In genomic region chr15:22716376-22716775, GRCm38 (mm10) we compare ENCODE assay signal across 17 mouse cellular contexts.
"Had no signal": no experiment of that assay in that cellular context is flagged by ENCODE, and none has a peak within 500 bp of the region (broad histone marks: within the 10 kb centered on the region; RNA-seq: fewer than 3 reads in every experiment).

No protein-coding gene starts in this region.

- H3K4me1 ChIP-seq: lung, embryonic 15.5 days; megakaryocyte, embryonic 14.5 days; midbrain, embryonic 15.5 days; neural tube, embryonic 12.5 days; stomach, embryonic 15.5 days had no signal

- H3K9me3 ChIP-seq: lung, embryonic 15.5 days; midbrain, embryonic 13.5 days; midbrain, embryonic 15.5 days; neural tube, embryonic 12.5 days; stomach, embryonic 15.5 days had no signal

- H3K9ac ChIP-seq: lung, embryonic 15.5 days; midbrain, embryonic 13.5 days; midbrain, embryonic 15.5 days; neural tube, embryonic 12.5 days; stomach, embryonic 15.5 days had no signal

- H3K4me2 ChIP-seq: lung, embryonic 15.5 days; midbrain, embryonic 11.5 days; midbrain, embryonic 13.5 days; midbrain, embryonic 15.5 days; neural tube, embryonic 12.5 days; stomach, embryonic 15.5 days had no signal

- ATAC-seq: lung, postnatal 0 days; midbrain, embryonic 13.5 days; midbrain, embryonic 15.5 days had no signal

- DNase-seq: lung, adult 2 months; lung, postnatal 14 days; lung, postnatal 36 days; right cerebral cortex, postnatal 14 days; thymus, adult 2 months; thymus, postnatal 25 days; thymus, postnatal 4 days had no signal

- H3K4me3 ChIP-seq: lung, embryonic 15.5 days; megakaryocyte, embryonic 14.5 days; midbrain, embryonic 13.5 days; midbrain, embryonic 15.5 days; neural tube, embryonic 12.5 days; stomach, embryonic 15.5 days had no signal

- H3K36me3 ChIP-seq: lung, embryonic 15.5 days; midbrain, embryonic 13.5 days; midbrain, embryonic 15.5 days; neural tube, embryonic 12.5 days; stomach, embryonic 15.5 days had no signal

- H3K27ac ChIP-seq: lung, embryonic 15.5 days; macrophage; midbrain, embryonic 13.5 days; midbrain, embryonic 15.5 days; neural tube, embryonic 12.5 days; stomach, embryonic 15.5 days; stomach, postnatal 0 days had no signal

- H3K27me3 ChIP-seq: lung, embryonic 15.5 days; megakaryocyte, embryonic 14.5 days; midbrain, embryonic 13.5 days; midbrain, embryonic 15.5 days; neural tube, embryonic 12.5 days; stomach, embryonic 15.5 days had no signal
